Mouse (Mus musculus) heart, embryonic 11.5 days (tissue): Measurements from ENCODE around the gene Vwf. TPM values are rescaled to one million over a fixed set of nuclear protein-coding genes. Genes with fewer than 3 reads are reported as not detected.

Experiments used
- ATAC-seq: fragments of 200-750 bp; cut with Nextera tagmentation; replicated peaks from 2 replicates; pipeline ENCODE4 v1.8.0; 2017; ENCODE audit warnings: moderate library complexity; ENCODE audit not compliant: insufficient number of reproducible peaks, low FRiP score, low TSS enrichment
- H3K27ac ChIP-seq: fragments of 300-500 bp; sonication (generic); 2 replicates; pipeline ENCODE4 v1.5.1; 2014; ENCODE audit warnings: mild to moderate bottlenecking, low read depth, low read length
- H3K27me3 ChIP-seq: fragments of 300-500 bp; sonication (generic); 2 replicates; pipeline ENCODE4 v1.6.1; 2014; ENCODE audit warnings: mild to moderate bottlenecking, low read length, mixed read lengths; ENCODE audit not compliant: control insufficient read depth, insufficient read depth
- H3K36me3 ChIP-seq: fragments of 300-500 bp; sonication (generic); 2 replicates; pipeline ENCODE4 v1.6.1; 2014; ENCODE audit warnings: mild to moderate bottlenecking, low read length, moderate library complexity, mixed read lengths; ENCODE audit not compliant: control insufficient read depth, insufficient read depth
- H3K4me1 ChIP-seq: fragments of 300-500 bp; sonication (generic); 2 replicates; pipeline ENCODE4 v1.6.1; 2014; ENCODE audit warnings: low read length; ENCODE audit not compliant: control insufficient read depth, insufficient read depth
- H3K4me2 ChIP-seq: fragments of 300-500 bp; sonication (generic); 2 replicates; pipeline ENCODE4 v1.6.1; 2014; ENCODE audit warnings: mild to moderate bottlenecking, moderate library complexity
- H3K4me3 ChIP-seq: fragments of 300-500 bp; sonication (generic); 2 replicates; pipeline ENCODE4 v1.5.1; 2014; ENCODE audit warnings: low read depth, low read length
- H3K9ac ChIP-seq: fragments of 300-500 bp; sonication (generic); 2 replicates; pipeline ENCODE4 v1.6.1; 2014; ENCODE audit warnings: mild to moderate bottlenecking, low read depth, low read length, moderate library complexity
- H3K9me3 ChIP-seq: fragments of 300-500 bp; sonication (generic); replicated peaks from 2 replicates; pipeline ENCODE4 v1.6.1; 2016; ENCODE audit warnings: low read length; ENCODE audit not compliant: control insufficient read depth
- WGBS: fragments of 180-500 bp; shearing (Covaris S2); extraction: QIAGEN DNeasy Blood & Tissue Kit; methylation state at CpG from one replicate; pipeline ENCODE4 v1.1.7; 2014; ENCODE audit not compliant: insufficient replicate concordance; 5-methylcytosine and 5-hydroxymethylcytosine counted together
- polyA plus RNA-seq: library from polyadenylated mRNA; unstranded; fragments of >200 nt; fragmentation: Nextera tagmentation; extraction: Ambion mirVana; gene quantifications from 2 replicates; pipeline ENCODE4 v1.2.1, GENCODE M21; 2014

The Vwf gene
- polyA plus RNA-seq, 1 experiment from 2014 or later = 32.2 TPM

DNA sequence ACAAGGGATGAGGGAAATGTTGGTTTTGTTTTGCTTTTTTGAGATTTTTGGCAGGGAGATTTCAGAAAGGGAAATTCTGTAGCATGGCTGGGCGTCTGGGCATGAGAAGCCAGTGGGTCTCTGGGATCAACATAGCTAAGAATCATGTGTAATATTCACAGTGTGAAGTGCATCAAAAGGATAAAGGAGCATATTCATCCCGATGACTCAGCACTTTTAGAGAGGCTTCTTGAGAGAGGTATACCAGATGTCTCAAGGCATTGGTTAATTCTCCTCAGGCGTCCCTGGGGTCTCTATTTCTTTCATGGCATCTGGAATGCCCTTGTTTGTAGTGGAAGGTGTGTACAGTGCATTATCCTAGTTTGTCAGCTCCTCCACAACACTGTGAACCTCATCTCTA lies 125.3 kb downstream of the Vwf start:
- Histone ChIP-seq H3K9ac (no peak overlapping the region), H3K4me3 (no peak overlapping the region), H3K36me3 (no peaks in the 10 kb centered on the region), H3K27ac (no peak overlapping the region), H3K27me3 (no peaks in the 10 kb centered on the region), H3K4me2 (no peak overlapping the region), H3K9me3 (no peaks in the 10 kb centered on the region), H3K4me1 (no peaks in the 10 kb centered on the region)
- ATAC-seq = no peak
- WGBS = 74% methylated on average over 3 of the region's 3 CpGs

DNA sequence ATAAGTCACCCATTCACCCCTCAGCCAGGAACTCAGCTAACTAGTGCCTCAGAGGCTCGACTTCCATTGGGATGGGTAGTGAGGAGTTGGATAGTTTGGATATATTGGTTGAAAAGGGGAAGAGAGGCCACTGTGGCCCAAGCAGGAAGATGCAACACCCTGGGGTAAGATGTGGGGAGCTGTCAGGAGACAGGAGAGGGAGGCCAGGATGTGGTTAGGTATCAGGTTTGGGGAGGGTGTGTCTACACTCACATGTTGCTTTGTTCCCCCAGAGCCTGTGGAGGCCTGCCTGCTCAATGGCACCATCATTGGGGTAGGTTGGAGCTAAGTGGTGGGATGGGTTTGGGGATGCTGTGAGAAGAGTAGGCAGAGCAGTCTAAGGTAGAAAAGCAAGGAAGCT lies 131.9 kb downstream of the Vwf start:
- WGBS = 78% methylated on average over 1 of the region's 1 CpGs
- H3K4me2 ChIP-seq = no peak overlapping the region
- no peak overlapping the region for H3K27ac ChIP-seq
- H3K9ac ChIP-seq = no peak overlapping the region
- H3K27me3 ChIP-seq = no peaks in the 10 kb centered on the region
- H3K36me3 ChIP-seq = no peaks in the 10 kb centered on the region
- H3K9me3 ChIP-seq = no peaks in the 10 kb centered on the region
- H3K4me1 ChIP-seq = no peaks in the 10 kb centered on the region
- no peak overlapping the region for H3K4me3 ChIP-seq
- no peak for ATAC-seq

DNA sequence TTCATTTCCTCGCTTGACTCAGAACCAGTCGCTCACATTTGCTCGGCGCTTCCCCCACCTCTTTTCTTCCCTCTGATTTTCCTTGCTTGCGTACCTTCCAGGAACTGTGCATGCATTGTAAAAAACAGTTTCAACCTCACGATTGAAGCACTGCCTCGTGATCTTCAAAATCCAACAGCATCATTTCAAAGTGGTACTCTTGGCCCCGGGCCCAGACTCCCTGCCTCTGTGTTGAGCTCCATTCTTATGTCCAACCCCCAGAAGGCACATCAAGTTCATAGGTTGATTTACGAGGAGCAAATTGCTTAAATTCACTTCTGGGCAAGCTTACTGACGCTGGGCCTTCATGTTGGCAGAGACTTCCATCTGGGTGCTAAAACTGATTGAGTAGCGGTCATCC lies 134.0 kb downstream of the Vwf start:
- Histone ChIP-seq H3K4me3 (no peak overlapping the region), H3K27me3 (no peaks in the 10 kb centered on the region), H3K4me2 (no peak overlapping the region), H3K9ac (no peak overlapping the region), H3K4me1 (no peaks in the 10 kb centered on the region), H3K36me3 (no peaks in the 10 kb centered on the region), H3K9me3 (no peaks in the 10 kb centered on the region), H3K27ac (no peak overlapping the region)
- 79% methylated on average over 11 of the region's 11 CpGs for WGBS
- ATAC-seq = no peak

DNA sequence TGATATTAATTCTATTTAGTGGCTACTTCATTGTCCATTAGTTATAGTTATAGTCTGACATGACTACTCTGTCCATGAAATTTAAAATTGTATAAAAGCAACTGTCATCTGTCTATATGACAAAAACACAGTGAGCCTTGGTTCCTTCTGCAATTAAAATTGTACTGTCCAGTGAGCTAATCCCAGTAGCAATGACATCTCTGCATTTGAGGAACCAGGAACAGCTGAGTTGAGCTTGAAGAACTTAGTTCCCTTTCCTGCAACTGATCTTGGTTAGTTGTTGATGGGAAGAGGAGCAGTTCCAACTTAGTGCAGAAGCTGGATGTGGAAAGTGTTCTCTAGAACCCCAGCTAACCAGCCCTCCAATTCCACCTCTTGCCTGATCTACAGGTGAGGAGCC lies 138.8 kb downstream of the Vwf start:
- Histone ChIP-seq H3K4me3 (no peak overlapping the region), H3K4me1 (peaks cover 3% of the 10 kb centered on the region), H3K9ac (no peak overlapping the region), H3K27ac (no peak overlapping the region), H3K36me3 (no peaks in the 10 kb centered on the region), H3K27me3 (no peaks in the 10 kb centered on the region), H3K4me2 (no peak overlapping the region), H3K9me3 (no peaks in the 10 kb centered on the region)
- ATAC-seq = no peak

- WGBS = 52% methylated on average over 1 of the region's 1 CpGs
- no peaks in the 10 kb centered on the region for H3K27me3 ChIP-seq
- H3K9me3 ChIP-seq = no peaks in the 10 kb centered on the region
- no peak overlapping the region for H3K9ac ChIP-seq
- no peak overlapping the region for H3K27ac ChIP-seq
- peaks cover 3% of the 10 kb centered on the region for H3K4me1 ChIP-seq
- no peaks in the 10 kb centered on the region for H3K36me3 ChIP-seq
- no peak overlapping the region for H3K4me2 ChIP-seq
- no peak for ATAC-seq
- no peak overlapping the region for H3K4me3 ChIP-seq
Measured at GRCm38 (mm10) chr6:125687986-125688385, 141.4 kb downstream of the Vwf start.

GRCm38 (mm10) chr6:125690057-125690703 lies 143.6 kb downstream of the Vwf start, which contains the start of gene Ano2:
Gene Ano2, plus strand, starts transcription at chr6:125690419.
- no peak within 1 kb of the TSS for H3K27ac ChIP-seq
- H3K36me3 ChIP-seq = no peaks in the 10 kb centered on the region
- H3K4me3 ChIP-seq = peak within 1 kb of the TSS; percentile 28
- peaks cover 3% of the 10 kb centered on the region for H3K4me1 ChIP-seq
- no peak within 1 kb of the TSS for H3K9ac ChIP-seq
- peaks cover under 1% of the 10 kb centered on the region; the same call in 1 of the 2 replicates for H3K27me3 ChIP-seq
- H3K9me3 ChIP-seq = no peaks in the 10 kb centered on the region
- 2% methylated on average over 20 of the region's 20 CpGs for WGBS
- peak within 1 kb of the TSS; percentile 65 for H3K4me2 ChIP-seq
- no peak for ATAC-seq

DNA sequence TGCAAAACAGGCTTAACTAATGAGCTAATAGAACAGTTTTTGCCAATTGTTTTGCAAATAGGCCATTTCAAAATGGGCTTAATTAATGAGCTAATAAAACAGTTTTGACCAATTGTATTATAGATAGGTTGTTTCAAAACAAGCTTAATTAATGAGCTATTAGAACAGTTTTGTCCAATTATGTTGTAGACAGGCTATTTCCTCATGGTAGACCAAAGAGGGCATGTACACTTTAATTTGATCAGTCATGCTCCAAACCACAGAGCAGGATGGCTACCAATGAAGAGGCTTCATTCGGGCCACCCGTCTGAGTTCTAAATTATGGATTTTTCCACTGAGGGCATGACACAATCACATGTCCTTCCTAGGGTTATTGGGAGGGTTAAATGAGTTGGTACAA lies 154.6 kb downstream of the Vwf start:
- ATAC-seq = no peak
- H3K27ac ChIP-seq = no peak overlapping the region
- no peaks in the 10 kb centered on the region for H3K9me3 ChIP-seq
- no peaks in the 10 kb centered on the region for H3K4me1 ChIP-seq
- WGBS = 80% methylated on average over 2 of the region's 2 CpGs
- H3K4me3 ChIP-seq = no peak overlapping the region
- no peaks in the 10 kb centered on the region for H3K36me3 ChIP-seq
- H3K27me3 ChIP-seq = no peaks in the 10 kb centered on the region
- H3K4me2 ChIP-seq = no peak overlapping the region
- H3K9ac ChIP-seq = no peak overlapping the region

GRCm38 (mm10) chr6:125711261-125711660 lies 164.7 kb downstream of the Vwf start:
- Histone ChIP-seq H3K36me3 (no peaks in the 10 kb centered on the region), H3K4me2 (no peak overlapping the region), H3K9ac (no peak overlapping the region), H3K4me3 (no peak overlapping the region), H3K4me1 (no peaks in the 10 kb centered on the region), H3K27me3 (no peaks in the 10 kb centered on the region), H3K9me3 (no peaks in the 10 kb centered on the region), H3K27ac (no peak overlapping the region)
- WGBS = 81% methylated on average over 16 of the region's 16 CpGs
- ATAC-seq = no peak

GRCm38 (mm10) chr6:125726408-125726807 lies 179.8 kb downstream of the Vwf start:
- Histone ChIP-seq H3K4me1 (no peaks in the 10 kb centered on the region), H3K4me2 (no peak overlapping the region), H3K36me3 (no peaks in the 10 kb centered on the region), H3K9ac (no peak overlapping the region), H3K4me3 (no peak overlapping the region), H3K9me3 (no peaks in the 10 kb centered on the region), H3K27ac (no peak overlapping the region), H3K27me3 (no peaks in the 10 kb centered on the region; the same call in 1 of the 2 replicates)
- ATAC-seq = no peak
- WGBS = 70% methylated on average over 2 of the region's 2 CpGs
